Mouse (Mus musculus): Measurements from ENCODE around the gene Sirt2. TPM values are rescaled to one million over a fixed set of nuclear protein-coding genes. Genes with fewer than 3 reads are reported as not detected.

The Sirt2 gene
- polyA plus RNA-seq, 1 experiment from 2014 or later: 57.7 TPM

- H3K4me2 ChIP-seq (ENCODE audit: low read length): no peak overlapping the region
- H3K9me3 ChIP-seq (ENCODE audit: control insufficient read depth, low read length): no peaks in the 10 kb centered on the region
- no peaks in the 10 kb centered on the region for H3K27me3 ChIP-seq (ENCODE audit: control insufficient read depth, insufficient read depth, low read length)
- peaks cover 72% of the 10 kb centered on the region for H3K36me3 ChIP-seq (ENCODE audit: control insufficient read depth, insufficient read depth, low read length)
- no peak overlapping the region for H3K9ac ChIP-seq (ENCODE audit: low read length)
- H3K27ac ChIP-seq (replicated peaks in 1 of 2; ENCODE audit: control insufficient read depth in 1 of 2, insufficient read depth in 1 of 2, low read depth in 2 of 2, low read length in 2 of 2): peak overlapping the region; percentile 14 to 50; a peak in 3 of 4 replicates
- H3K4me1 ChIP-seq (ENCODE audit: control insufficient read depth in 2 of 2, insufficient read depth in 2 of 2, low read length in 2 of 2): peaks cover 21 to 62% of the 10 kb centered on the region in 2 experiments
- 44% methylated on average over 10 of the region's 10 CpGs for WGBS
- H3K4me3 ChIP-seq (ENCODE audit: control insufficient read depth in 1 of 2, insufficient read depth in 1 of 2, low read depth in 1 of 2, low read length in 2 of 2): no peak overlapping the region
- ATAC-seq (ENCODE audit: insufficient number of reproducible peaks, insufficient read depth, low FRiP score, low read depth): no peak
Measured at GRCm38 (mm10) chr7:28821261-28821831, 54.8 kb downstream of the Sirt2 start.

- no peak overlapping the region for H3K4me2 ChIP-seq (ENCODE audit: low read length)
- H3K4me3 ChIP-seq (ENCODE audit: control insufficient read depth in 1 of 2, insufficient read depth in 1 of 2, low read depth in 1 of 2, low read length in 2 of 2): no peak overlapping the region
- peaks cover 62% of the 10 kb centered on the region for H3K36me3 ChIP-seq (ENCODE audit: control insufficient read depth, insufficient read depth, low read length)
- ATAC-seq (ENCODE audit: insufficient number of reproducible peaks, insufficient read depth, low FRiP score, low read depth): no peak
- H3K27ac ChIP-seq (replicated peaks in 1 of 2; ENCODE audit: control insufficient read depth in 1 of 2, insufficient read depth in 1 of 2, low read depth in 2 of 2, low read length in 2 of 2): 0 out of 4 replicates have a peak overlapping the region, but pooled peaks of 1 of the 2 experiments have one; percentile 21
- no peaks in the 10 kb centered on the region for H3K9me3 ChIP-seq (ENCODE audit: control insufficient read depth, low read length)
- no peaks in the 10 kb centered on the region for H3K27me3 ChIP-seq (ENCODE audit: control insufficient read depth, insufficient read depth, low read length)
- H3K4me1 ChIP-seq (ENCODE audit: control insufficient read depth in 2 of 2, insufficient read depth in 2 of 2, low read length in 2 of 2): peaks cover 21 to 53% of the 10 kb centered on the region in 2 experiments
- H3K9ac ChIP-seq (ENCODE audit: low read length): no peak overlapping the region
- WGBS: 70% methylated on average over 1 of the region's 1 CpGs
Measured at GRCm38 (mm10) chr7:28822556-28822955, 56.0 kb downstream of the Sirt2 start.

- Histone ChIP-seq H3K9me3 (ENCODE audit: control insufficient read depth, low read length) (no peaks in the 10 kb centered on the region), H3K4me3 (ENCODE audit: control insufficient read depth in 1 of 2, insufficient read depth in 1 of 2, low read depth in 1 of 2, low read length in 2 of 2) (no peak overlapping the region), H3K4me2 (ENCODE audit: low read length) (no peak overlapping the region), H3K36me3 (ENCODE audit: control insufficient read depth, insufficient read depth, low read length) (peaks cover 55% of the 10 kb centered on the region), H3K9ac (ENCODE audit: low read length) (no peak overlapping the region), H3K27me3 (ENCODE audit: control insufficient read depth, insufficient read depth, low read length) (no peaks in the 10 kb centered on the region), H3K4me1 (ENCODE audit: control insufficient read depth in 2 of 2, insufficient read depth in 2 of 2, low read length in 2 of 2) (peaks cover 22 to 49% of the 10 kb centered on the region in 2 experiments), H3K27ac (replicated peaks in 1 of 2; ENCODE audit: control insufficient read depth in 1 of 2, insufficient read depth in 1 of 2, low read depth in 2 of 2, low read length in 2 of 2) (peak overlapping the region in 1 of 2 experiments; percentile 93; a peak in 1 of 4 replicates)
- no peak for ATAC-seq (ENCODE audit: insufficient number of reproducible peaks, insufficient read depth, low FRiP score, low read depth)
- 53% methylated on average over 10 of the region's 10 CpGs for WGBS
Measured at GRCm38 (mm10) chr7:28822993-28823903, 56.7 kb downstream of the Sirt2 start.

DNA sequence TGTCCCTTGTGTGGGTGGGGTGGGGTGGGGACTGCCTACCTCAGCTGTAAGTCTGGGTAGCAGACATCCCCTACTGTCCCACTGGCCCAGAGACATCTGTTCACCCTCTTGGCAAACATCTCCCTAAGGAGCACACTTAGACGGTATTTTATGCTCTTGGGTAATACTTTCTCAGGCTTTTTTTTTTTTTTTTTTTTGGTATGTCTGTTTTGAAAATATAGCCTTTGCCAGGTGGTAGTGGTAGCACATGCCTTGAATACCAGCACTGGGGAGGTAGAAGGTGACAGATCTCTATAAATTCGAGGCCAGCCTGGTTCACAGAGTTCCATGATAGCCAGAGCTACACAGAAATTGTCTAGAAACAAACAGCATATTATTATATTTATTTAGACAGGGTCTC lies 57.4 kb downstream of the Sirt2 start:
- Histone ChIP-seq H3K36me3 (ENCODE audit: control insufficient read depth, insufficient read depth, low read length) (peaks cover 54% of the 10 kb centered on the region), H3K4me2 (ENCODE audit: low read length) (no peak overlapping the region), H3K27ac (replicated peaks in 1 of 2; ENCODE audit: control insufficient read depth in 1 of 2, insufficient read depth in 1 of 2, low read depth in 2 of 2, low read length in 2 of 2) (peak overlapping the region in 1 of 2 experiments; percentile 93; a peak in 2 of 4 replicates), H3K9me3 (ENCODE audit: control insufficient read depth, low read length) (no peaks in the 10 kb centered on the region), H3K4me3 (ENCODE audit: control insufficient read depth in 1 of 2, insufficient read depth in 1 of 2, low read depth in 1 of 2, low read length in 2 of 2) (no peak overlapping the region), H3K4me1 (ENCODE audit: control insufficient read depth in 2 of 2, insufficient read depth in 2 of 2, low read length in 2 of 2) (peaks cover 22 to 47% of the 10 kb centered on the region in 2 experiments), H3K9ac (ENCODE audit: low read length) (no peak overlapping the region), H3K27me3 (ENCODE audit: control insufficient read depth, insufficient read depth, low read length) (no peaks in the 10 kb centered on the region)
- 42% methylated on average over 2 of the region's 2 CpGs for WGBS
- no peak for ATAC-seq (ENCODE audit: insufficient number of reproducible peaks, insufficient read depth, low FRiP score, low read depth)

- Histone ChIP-seq H3K4me2 (ENCODE audit: low read length) (peak within 1 kb of the TSS; percentile 71), H3K27me3 (ENCODE audit: control insufficient read depth, insufficient read depth, low read length) (no peaks in the 10 kb centered on the region), H3K4me3 (ENCODE audit: control insufficient read depth in 1 of 2, insufficient read depth in 1 of 2, low read depth in 1 of 2, low read length in 2 of 2) (peak within 1 kb of the TSS; percentile 50 to 68), H3K4me1 (ENCODE audit: control insufficient read depth in 2 of 2, insufficient read depth in 2 of 2, low read length in 2 of 2) (peaks cover 19 to 36% of the 10 kb centered on the region in 2 experiments), H3K9ac (ENCODE audit: low read length) (peak within 1 kb of the TSS; percentile 79), H3K27ac (replicated peaks in 1 of 2; ENCODE audit: control insufficient read depth in 1 of 2, insufficient read depth in 1 of 2, low read depth in 2 of 2, low read length in 2 of 2) (peak within 1 kb of the TSS; percentile 93), H3K36me3 (ENCODE audit: control insufficient read depth, insufficient read depth, low read length) (peaks cover 49% of the 10 kb centered on the region), H3K9me3 (ENCODE audit: control insufficient read depth, low read length) (no peaks in the 10 kb centered on the region)
- WGBS: 3% methylated on average over 33 of the region's 33 CpGs
- ATAC-seq (ENCODE audit: insufficient number of reproducible peaks, insufficient read depth, low FRiP score, low read depth): peak; percentile 66
Measured at GRCm38 (mm10) chr7:28824941-28825685, 58.6 kb downstream of the Sirt2 start, which contains the start of gene Ech1. Gene Ech1 (plus strand): TSS chr7:28825217.

- Histone ChIP-seq H3K36me3 (ENCODE audit: control insufficient read depth, insufficient read depth, low read length) (peaks cover 49% of the 10 kb centered on the region), H3K4me2 (ENCODE audit: low read length) (peak overlapping the region; percentile 71), H3K9ac (ENCODE audit: low read length) (peak overlapping the region; percentile 79), H3K4me3 (ENCODE audit: control insufficient read depth in 1 of 2, insufficient read depth in 1 of 2, low read depth in 1 of 2, low read length in 2 of 2) (peak overlapping the region; percentile 50 to 68), H3K27ac (replicated peaks in 1 of 2; ENCODE audit: control insufficient read depth in 1 of 2, insufficient read depth in 1 of 2, low read depth in 2 of 2, low read length in 2 of 2) (peak overlapping the region; percentile 93), H3K9me3 (ENCODE audit: control insufficient read depth, low read length) (no peaks in the 10 kb centered on the region), H3K27me3 (ENCODE audit: control insufficient read depth, insufficient read depth, low read length) (no peaks in the 10 kb centered on the region), H3K4me1 (ENCODE audit: control insufficient read depth in 2 of 2, insufficient read depth in 2 of 2, low read length in 2 of 2) (peaks cover 19 to 33% of the 10 kb centered on the region in 2 experiments)
- WGBS: 28% methylated on average over 11 of the region's 11 CpGs
- ATAC-seq (ENCODE audit: insufficient number of reproducible peaks, insufficient read depth, low FRiP score, low read depth): no peak
Measured at GRCm38 (mm10) chr7:28825686-28826401, 59.3 kb downstream of the Sirt2 start.

Data from heart, embryonic 14.5 days (tissue).